Mouse (Mus musculus) Muller cell, postnatal 12 days (primary cell): ENCODE measurements around the gene Gcgr.
"Not testable (repeated sequence)": the region's sequence is repeated elsewhere in the genome, so short reads cannot be mapped to it uniquely, and the experiment has no call there.

Source experiments
- DNase-seq: peaks from one replicate; pipeline ENCODE4 v3.0.0-alpha.2; 2015; ENCODE audit errors: inconsistent ontology term

Gcgr gene

GRCm38 (mm10) chr11:120506899-120507298 is 23.6 kb upstream of the Gcgr start:
- DNase-seq: no peak

GRCm38 (mm10) chr11:120507611-120508289 is 22.7 kb upstream of the Gcgr start:
- DNase-seq: no peak

GRCm38 (mm10) chr11:120508290-120508870 is 22.1 kb upstream of the Gcgr start:
- no peak for DNase-seq

- no peak for DNase-seq
These were observed 20.6 kb upstream of the Gcgr start for GRCm38 (mm10) chr11:120509940-120510339.

- peak; percentile 19 for DNase-seq
These were observed 20.0 kb upstream of the Gcgr start for GRCm38 (mm10) chr11:120510375-120511030.

- DNase-seq: peak; percentile 81
These were observed 17.6 kb upstream of the Gcgr start for GRCm38 (mm10) chr11:120512790-120513453.

- DNase-seq: not testable (repeated sequence)
These were observed 16.2 kb upstream of the Gcgr start for GRCm38 (mm10) chr11:120514262-120514661.

- peak; percentile 69 for DNase-seq
These were observed 14.9 kb upstream of the Gcgr start for GRCm38 (mm10) chr11:120515611-120516010.

- no peak for DNase-seq
These were observed 13.4 kb upstream of the Gcgr start for GRCm38 (mm10) chr11:120517147-120517546.

- no peak for DNase-seq
These were observed 12.5 kb upstream of the Gcgr start for GRCm38 (mm10) chr11:120518027-120518426.

- DNase-seq: no peak
These were observed 11.9 kb upstream of the Gcgr start for GRCm38 (mm10) chr11:120518558-120518957.

- DNase-seq: peak; percentile 72
These were observed 10.8 kb upstream of the Gcgr start for GRCm38 (mm10) chr11:120519738-120520137.

- no peak for DNase-seq
These were observed 10.0 kb upstream of the Gcgr start for GRCm38 (mm10) chr11:120520498-120520897.

GRCm38 (mm10) chr11:120520967-120521540 is 9.4 kb upstream of the Gcgr start:
- no peak for DNase-seq

GRCm38 (mm10) chr11:120522581-120522980 is 7.9 kb upstream of the Gcgr start:
- DNase-seq: no peak

GRCm38 (mm10) chr11:120525959-120526358 is 4.5 kb upstream of the Gcgr start:
- no peak for DNase-seq

- no peak for DNase-seq
These were observed 2.7 kb upstream of the Gcgr start for GRCm38 (mm10) chr11:120527690-120528354.

GRCm38 (mm10) chr11:120528903-120529302 is 1.6 kb upstream of the Gcgr start:
- DNase-seq: no peak

- DNase-seq: no peak
These were observed 1.1 kb downstream of the Gcgr start for GRCm38 (mm10) chr11:120531646-120532045.

GRCm38 (mm10) chr11:120534093-120534492 is 3.6 kb downstream of the Gcgr start:
- no peak for DNase-seq

GRCm38 (mm10) chr11:120535145-120535544 is 4.6 kb downstream of the Gcgr start:
- no peak for DNase-seq

- DNase-seq: no peak
These were observed 5.3 kb downstream of the Gcgr start for GRCm38 (mm10) chr11:120535804-120536203.
